Mouse (Mus musculus): ENCODE results near the gene Mapk3. TPM values are rescaled to one million over a fixed set of nuclear protein-coding genes. Genes with fewer than 3 reads are reported as not detected.

Gene Mapk3
- polyA plus RNA-seq, 1 experiment from 2014 or later: 54.9 TPM

GRCm38 (mm10) chr7:126793456-126794270 is 34.3 kb downstream of the Mapk3 start:
- no peaks in the 10 kb centered on the region for H3K9me3 ChIP-seq (replicated peaks)
- WGBS: 67% methylated on average over 4 of the region's 4 CpGs
- peaks cover 66% of the 10 kb centered on the region for H3K36me3 ChIP-seq
- H3K4me3 ChIP-seq: 0 out of 2 replicates have a peak overlapping the region, but pooled peaks have one; percentile 89
- H3K4me1 ChIP-seq: peaks cover 62% of the 10 kb centered on the region
- H3K27ac ChIP-seq (replicated peaks): no peak overlapping the region
- no peak for DNase-seq (ENCODE audit: low spot score)
- no peaks in the 10 kb centered on the region for H3K27me3 ChIP-seq (ENCODE audit: low read depth, poor library complexity, severe bottlenecking)

GRCm38 (mm10) chr7:126794271-126794605 is 34.8 kb downstream of the Mapk3 start:
- 84% methylated on average over 4 of the region's 4 CpGs for WGBS
- H3K27ac ChIP-seq (replicated peaks): no peak overlapping the region
- no peak overlapping the region for H3K4me3 ChIP-seq
- H3K36me3 ChIP-seq: peaks cover 60% of the 10 kb centered on the region
- H3K4me1 ChIP-seq: peaks cover 62% of the 10 kb centered on the region
- no peaks in the 10 kb centered on the region for H3K27me3 ChIP-seq (ENCODE audit: low read depth, poor library complexity, severe bottlenecking)
- no peak for DNase-seq (ENCODE audit: low spot score)
- H3K9me3 ChIP-seq (replicated peaks): no peaks in the 10 kb centered on the region

- H3K27ac ChIP-seq (replicated peaks): no peak overlapping the region
- no peaks in the 10 kb centered on the region for H3K27me3 ChIP-seq (ENCODE audit: low read depth, poor library complexity, severe bottlenecking)
- H3K4me1 ChIP-seq: peaks cover 68% of the 10 kb centered on the region
- peaks cover 49% of the 10 kb centered on the region for H3K36me3 ChIP-seq
- 82% methylated on average over 16 of the region's 16 CpGs for WGBS
- H3K9me3 ChIP-seq (replicated peaks): no peaks in the 10 kb centered on the region
- H3K4me3 ChIP-seq: peak overlapping the region; percentile 96
- no peak for DNase-seq (ENCODE audit: low spot score)
Measured at GRCm38 (mm10) chr7:126795387-126796317, 36.3 kb downstream of the Mapk3 start.

- Histone ChIP-seq H3K36me3 (peaks cover 53% of the 10 kb centered on the region), H3K27ac (replicated peaks) (0 out of 2 replicates have a peak overlapping the region, but pooled peaks have one; percentile 97), H3K27me3 (ENCODE audit: low read depth, poor library complexity, severe bottlenecking) (no peaks in the 10 kb centered on the region), H3K4me1 (peaks cover 64% of the 10 kb centered on the region), H3K4me3 (peak overlapping the region; percentile 96), H3K9me3 (replicated peaks) (no peaks in the 10 kb centered on the region)
- 82% methylated on average over 8 of the region's 8 CpGs for WGBS
- DNase-seq (ENCODE audit: low spot score): no peak
Measured at GRCm38 (mm10) chr7:126796350-126796932, 37.0 kb downstream of the Mapk3 start.

GRCm38 (mm10) chr7:126797411-126798126 is 38.2 kb downstream of the Mapk3 start, which contains the start of gene Fam57b:
Gene Fam57b, plus strand, starts transcription at chr7:126797668.
- Histone ChIP-seq H3K27me3 (ENCODE audit: low read depth, poor library complexity, severe bottlenecking) (no peaks in the 10 kb centered on the region), H3K36me3 (peaks cover 63% of the 10 kb centered on the region), H3K27ac (replicated peaks) (peak within 1 kb of the TSS; percentile 97), H3K9me3 (replicated peaks) (no peaks in the 10 kb centered on the region), H3K4me1 (peaks cover 60% of the 10 kb centered on the region), H3K4me3 (peak within 1 kb of the TSS; percentile 96)
- 41% methylated on average over 21 of the region's 21 CpGs for WGBS
- DNase-seq (ENCODE audit: low spot score): no peak

GRCm38 (mm10) chr7:126798127-126799049 is 39.0 kb downstream of the Mapk3 start:
- under 1% methylated on average over 40 of the region's 40 CpGs for WGBS
- no peak for DNase-seq (ENCODE audit: low spot score)

GRCm38 (mm10) chr7:126799050-126799467 is 39.7 kb downstream of the Mapk3 start:
- peaks cover 73% of the 10 kb centered on the region for H3K36me3 ChIP-seq
- H3K4me3 ChIP-seq: peak overlapping the region; percentile 96
- peak; percentile 97 for DNase-seq (ENCODE audit: low spot score)
- H3K27me3 ChIP-seq (ENCODE audit: low read depth, poor library complexity, severe bottlenecking): no peaks in the 10 kb centered on the region
- H3K27ac ChIP-seq (replicated peaks): peak overlapping the region; percentile 97
- no peaks in the 10 kb centered on the region for H3K9me3 ChIP-seq (replicated peaks)
- peaks cover 50% of the 10 kb centered on the region for H3K4me1 ChIP-seq
- under 1% methylated on average over 32 of the region's 36 CpGs for WGBS

More at GRCm38 (mm10) chr7:126798127-126799049, 39.0 kb downstream of the Mapk3 start:
- H3K4me3 ChIP-seq: peak overlapping the region; percentile 96
- peaks cover 52% of the 10 kb centered on the region for H3K4me1 ChIP-seq
- H3K9me3 ChIP-seq (replicated peaks): no peaks in the 10 kb centered on the region
- H3K27me3 ChIP-seq (ENCODE audit: low read depth, poor library complexity, severe bottlenecking): no peaks in the 10 kb centered on the region
- peaks cover 71% of the 10 kb centered on the region for H3K36me3 ChIP-seq
- peak overlapping the region; percentile 97 for H3K27ac ChIP-seq (replicated peaks)

- Histone ChIP-seq H3K27me3 (ENCODE audit: low read depth, poor library complexity, severe bottlenecking) (no peaks in the 10 kb centered on the region), H3K27ac (replicated peaks) (peak overlapping the region; percentile 97), H3K9me3 (replicated peaks) (no peaks in the 10 kb centered on the region), H3K36me3 (peaks cover 73% of the 10 kb centered on the region), H3K4me3 (peak overlapping the region; percentile 96), H3K4me1 (peaks cover 50% of the 10 kb centered on the region)
- no peak for DNase-seq (ENCODE audit: low spot score)
- under 1% methylated on average over 38 of the region's 38 CpGs for WGBS
Measured at GRCm38 (mm10) chr7:126799468-126800268, 40.3 kb downstream of the Mapk3 start.

GRCm38 (mm10) chr7:126800269-126801056 is 41.1 kb downstream of the Mapk3 start:
- peaks cover 72% of the 10 kb centered on the region for H3K36me3 ChIP-seq
- H3K27me3 ChIP-seq (ENCODE audit: low read depth, poor library complexity, severe bottlenecking): no peaks in the 10 kb centered on the region
- H3K4me3 ChIP-seq: peak overlapping the region; percentile 96
- DNase-seq (ENCODE audit: low spot score): no peak
- peaks cover 47% of the 10 kb centered on the region for H3K4me1 ChIP-seq
- 44% methylated on average over 5 of the region's 5 CpGs for WGBS
- no peaks in the 10 kb centered on the region for H3K9me3 ChIP-seq (replicated peaks)
- peak overlapping the region; percentile 97 for H3K27ac ChIP-seq (replicated peaks)

GRCm38 (mm10) chr7:126801057-126801422 is 41.6 kb downstream of the Mapk3 start:
- WGBS: 95% methylated on average over 16 of the region's 16 CpGs
- peaks cover 72% of the 10 kb centered on the region for H3K36me3 ChIP-seq
- H3K4me1 ChIP-seq: peaks cover 42% of the 10 kb centered on the region
- H3K27ac ChIP-seq (replicated peaks): peak overlapping the region; percentile 97
- no peak overlapping the region for H3K4me3 ChIP-seq
- H3K27me3 ChIP-seq (ENCODE audit: low read depth, poor library complexity, severe bottlenecking): no peaks in the 10 kb centered on the region
- no peaks in the 10 kb centered on the region for H3K9me3 ChIP-seq (replicated peaks)
- DNase-seq (ENCODE audit: low spot score): no peak
